Mouse (Mus musculus): ENCODE results near the gene Ncstn. TPM values are rescaled to one million over a fixed set of nuclear protein-coding genes. Genes with fewer than 3 reads are reported as not detected.
A peak's percentile ranks its signal among the peaks of the same experiment; 100 is the strongest.

Ncstn gene
- total RNA-seq (2014; rRNA removed) (61.9 and 73.1 TPM in 2 replicates), polyA plus RNA-seq (2015; fragmentation: Nextera tagmentation; extraction: Ambion mirVana) (77.1 and 93.9 TPM in 2 replicates)

DNA sequence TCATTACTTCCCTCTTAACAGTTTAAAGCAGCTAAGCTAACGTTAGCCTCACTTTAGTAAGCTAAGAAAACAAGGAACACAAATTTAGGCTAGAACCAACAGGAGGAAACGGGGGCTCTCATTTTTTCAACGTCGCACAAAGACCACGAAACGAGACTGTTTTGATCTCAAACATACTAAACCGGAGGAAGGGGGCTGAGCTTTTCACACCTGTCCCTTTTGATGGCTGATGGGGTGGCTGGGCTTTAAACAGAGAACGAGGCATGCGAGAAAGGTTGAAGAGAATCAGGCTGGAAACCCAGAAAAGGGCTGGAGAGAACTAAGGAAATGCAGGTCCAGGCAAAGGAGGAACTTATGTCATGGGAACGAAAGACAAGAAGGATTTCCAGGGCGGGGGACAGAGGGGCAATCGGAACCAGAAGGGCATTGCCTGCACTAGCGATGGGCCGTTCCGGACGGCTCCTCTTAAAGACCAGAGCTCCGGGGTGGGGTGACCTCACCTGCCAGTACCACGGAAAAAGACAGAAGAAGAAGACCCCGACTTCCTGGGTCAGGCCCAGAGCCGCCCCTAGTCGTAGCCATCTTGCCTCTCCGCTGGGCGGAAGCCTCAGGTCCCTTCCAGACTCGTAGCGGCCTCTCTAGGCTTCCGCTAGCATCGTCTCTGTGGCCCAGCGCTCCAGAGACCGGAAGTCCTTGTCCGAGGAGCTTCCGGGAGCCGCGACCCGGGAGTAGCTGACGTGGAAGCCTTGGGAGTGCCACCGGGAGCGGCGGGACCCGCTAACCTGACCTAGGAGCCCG, at the start of gene Ncstn, which contains the start of gene Copa:
Gene Ncstn, minus strand, starts transcription at position 695 of the 798 bp plus-strand sequence.
Gene Copa, plus strand, starts transcription at position 429 of the 798 bp plus-strand sequence.
- DNase-seq, result peak; percentile 96
- Histone ChIP-seq H3K9me3 (ENCODE audit: low read length) (no peaks in the 10 kb centered on the region), H3K4me1 (ENCODE audit: insufficient read depth) (peaks cover 11% of the 10 kb centered on the region), H3K27me3 (ENCODE audit: insufficient read depth, low read length) (no peaks in the 10 kb centered on the region), H3K4me3 (ENCODE audit: low read depth, low read length) (peak within 1 kb of the TSS; percentile 65), H3K4me2 (ENCODE audit: low read depth) (peak within 1 kb of the TSS; percentile 74), H3K27ac (ENCODE audit: low read depth, low read length) (peak within 1 kb of the TSS; percentile 87), H3K9ac (peak within 1 kb of the TSS; percentile 68), H3K36me3 (ENCODE audit: insufficient read depth) (peaks cover 15% of the 10 kb centered on the region)
- peak; percentile 99 for ATAC-seq
- TF ChIP-seq CTCF (IDR thresholded peaks at IDR 0.05; ENCODE audit: low read depth), result peak; percentile 65
- under 1% methylated on average over 40 of the region's 40 CpGs for WGBS

DNA sequence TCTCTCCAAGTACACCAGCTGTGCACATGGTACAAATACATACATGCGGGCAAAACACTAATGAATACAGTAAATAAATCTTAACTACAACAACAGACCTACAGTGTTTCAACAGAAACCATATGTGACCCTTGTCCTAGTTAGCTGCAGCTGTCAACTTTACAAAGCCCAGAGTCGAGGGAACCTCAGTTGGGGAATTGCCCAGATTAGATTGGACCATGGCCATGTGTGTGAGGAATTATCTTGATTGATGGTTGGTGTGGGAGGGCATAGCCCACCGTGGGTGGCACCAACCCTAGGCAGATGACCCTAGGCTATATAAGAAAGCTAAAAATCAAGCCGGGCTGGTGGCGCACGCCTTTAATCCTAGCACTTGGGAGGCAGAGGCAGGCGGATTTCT, 49.7 kb upstream of the Ncstn start:
- Histone ChIP-seq H3K9me3 (ENCODE audit: low read length) (no peaks in the 10 kb centered on the region), H3K27me3 (ENCODE audit: insufficient read depth, low read length) (no peaks in the 10 kb centered on the region), H3K9ac (no peak overlapping the region), H3K36me3 (ENCODE audit: insufficient read depth) (peaks cover 60% of the 10 kb centered on the region), H3K4me3 (ENCODE audit: low read depth, low read length) (no peak overlapping the region), H3K4me2 (ENCODE audit: low read depth) (no peak overlapping the region), H3K27ac (ENCODE audit: low read depth, low read length) (no peak overlapping the region), H3K4me1 (ENCODE audit: insufficient read depth) (peaks cover 5% of the 10 kb centered on the region)
- ATAC-seq, result no peak
- no peak for TF ChIP-seq CTCF (IDR thresholded peaks at IDR 0.05; ENCODE audit: low read depth)
- no peak for DNase-seq
- 82% methylated on average over 7 of the region's 7 CpGs for WGBS

DNA sequence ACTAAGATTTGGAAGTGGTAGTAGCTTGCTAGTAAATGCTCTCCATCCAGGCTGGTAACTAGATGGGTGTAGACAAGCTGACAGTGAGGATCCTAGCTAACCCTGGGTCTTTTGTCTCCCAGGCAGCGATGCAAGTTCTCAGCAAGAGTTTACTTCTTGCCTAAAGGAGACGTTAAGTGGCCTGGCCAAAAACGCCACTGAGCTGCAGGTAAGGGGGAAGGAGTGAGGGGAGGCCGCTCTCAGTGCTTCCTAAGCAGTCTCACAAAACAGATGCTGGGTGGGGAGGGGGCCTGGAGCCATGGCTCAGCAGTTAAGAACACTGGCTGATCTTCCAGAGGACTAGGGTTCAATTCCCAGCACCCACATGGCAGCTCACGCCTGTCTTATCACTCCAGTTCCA, 47.2 kb upstream of the Ncstn start:
- WGBS, result 96% methylated on average over 5 of the region's 5 CpGs
- DNase-seq, result no peak
- Histone ChIP-seq H3K36me3 (ENCODE audit: insufficient read depth) (peaks cover 52% of the 10 kb centered on the region), H3K27ac (ENCODE audit: low read depth, low read length) (no peak overlapping the region), H3K9me3 (ENCODE audit: low read length) (no peaks in the 10 kb centered on the region), H3K4me2 (ENCODE audit: low read depth) (no peak overlapping the region), H3K4me3 (ENCODE audit: low read depth, low read length) (no peak overlapping the region), H3K4me1 (ENCODE audit: insufficient read depth) (peaks cover 8% of the 10 kb centered on the region), H3K9ac (no peak overlapping the region), H3K27me3 (ENCODE audit: insufficient read depth, low read length) (no peaks in the 10 kb centered on the region)
- TF ChIP-seq CTCF (IDR thresholded peaks at IDR 0.05; ENCODE audit: low read depth), result no peak
- no peak for ATAC-seq

DNA sequence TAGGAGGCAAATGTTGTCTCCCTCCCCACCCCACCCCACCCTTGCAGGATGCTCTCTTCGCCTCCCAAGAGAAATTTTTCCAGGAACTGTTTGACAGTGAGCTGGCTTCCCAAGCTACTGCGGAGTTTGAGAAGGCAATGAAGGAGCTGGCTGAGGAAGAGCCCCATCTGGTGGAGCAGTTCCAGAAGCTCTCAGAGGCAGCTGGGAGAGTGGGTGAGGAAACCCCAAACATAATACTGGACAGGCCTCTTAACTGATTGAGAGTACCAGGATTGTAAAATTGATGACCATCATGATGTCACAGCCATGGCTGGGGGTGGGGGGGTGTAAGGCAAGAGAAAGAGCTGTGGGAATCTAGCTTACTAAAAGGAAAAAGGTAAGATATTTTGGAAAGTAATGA, 46.5 kb upstream of the Ncstn start:
- peaks cover 46% of the 10 kb centered on the region for H3K36me3 ChIP-seq (ENCODE audit: insufficient read depth)
- H3K9ac ChIP-seq, result no peak overlapping the region
- H3K4me2 ChIP-seq (ENCODE audit: low read depth), result no peak overlapping the region
- peaks cover 8% of the 10 kb centered on the region for H3K4me1 ChIP-seq (ENCODE audit: insufficient read depth)
- H3K4me3 ChIP-seq (ENCODE audit: low read depth, low read length), result no peak overlapping the region
- peak; percentile 57 for TF ChIP-seq CTCF (IDR thresholded peaks at IDR 0.05; ENCODE audit: low read depth)
- H3K9me3 ChIP-seq (ENCODE audit: low read length), result no peaks in the 10 kb centered on the region
- no peaks in the 10 kb centered on the region for H3K27me3 ChIP-seq (ENCODE audit: insufficient read depth, low read length)
- ATAC-seq, result no peak
- no peak overlapping the region for H3K27ac ChIP-seq (ENCODE audit: low read depth, low read length)
- 59% methylated on average over 2 of the region's 2 CpGs for WGBS
- DNase-seq, result peak; percentile 42

DNA sequence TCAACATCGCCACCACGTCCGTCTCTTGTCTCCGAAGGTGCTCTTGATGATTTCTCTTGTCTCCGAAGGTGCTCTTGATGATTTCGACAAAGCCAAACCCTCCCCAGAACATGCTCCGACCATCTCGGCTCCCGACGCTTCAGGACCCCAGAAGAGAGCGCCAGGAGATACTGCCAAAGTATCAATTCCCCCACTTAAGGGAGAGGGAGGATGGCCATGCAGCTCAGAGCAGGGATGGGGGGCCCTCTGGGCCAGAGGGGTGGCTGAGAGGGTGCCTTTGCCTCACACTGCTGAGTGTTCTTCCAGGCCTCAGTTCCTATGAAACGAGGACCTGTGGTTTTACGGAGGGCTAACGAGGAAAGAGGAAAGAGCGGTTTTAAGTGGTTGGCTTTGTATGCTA, 46.0 kb upstream of the Ncstn start:
- no peak overlapping the region for H3K4me2 ChIP-seq (ENCODE audit: low read depth)
- no peak for DNase-seq
- H3K4me3 ChIP-seq (ENCODE audit: low read depth, low read length), result no peak overlapping the region
- no peak for ATAC-seq
- no peak for TF ChIP-seq CTCF (IDR thresholded peaks at IDR 0.05; ENCODE audit: low read depth)
- WGBS, result 91% methylated on average over 15 of the region's 15 CpGs
- no peak overlapping the region for H3K9ac ChIP-seq
- peaks cover 42% of the 10 kb centered on the region for H3K36me3 ChIP-seq (ENCODE audit: insufficient read depth)
- H3K4me1 ChIP-seq (ENCODE audit: insufficient read depth), result peaks cover 8% of the 10 kb centered on the region
- H3K27me3 ChIP-seq (ENCODE audit: insufficient read depth, low read length), result no peaks in the 10 kb centered on the region
- H3K27ac ChIP-seq (ENCODE audit: low read depth, low read length), result no peak overlapping the region
- no peaks in the 10 kb centered on the region for H3K9me3 ChIP-seq (ENCODE audit: low read length)

DNA sequence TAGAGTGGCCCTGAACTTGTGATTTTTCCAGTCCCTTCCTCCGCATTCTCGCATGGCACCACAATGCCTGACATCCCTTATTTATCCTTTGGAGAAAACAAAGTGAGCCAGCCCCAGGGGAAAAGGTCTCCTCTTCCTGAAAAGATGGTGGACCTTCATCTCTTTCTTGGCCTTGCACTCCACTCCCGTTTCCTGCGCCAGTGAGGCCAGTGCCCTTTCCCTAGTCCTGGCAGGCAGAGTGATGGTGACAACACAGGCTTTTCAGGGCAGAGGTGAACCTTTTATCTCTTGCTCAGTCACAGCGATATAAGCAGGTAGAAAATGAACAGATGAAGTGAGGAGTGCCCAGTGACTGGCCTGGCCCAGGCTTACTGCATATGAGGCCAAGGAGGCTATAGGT, 44.9 kb upstream of the Ncstn start:
- Histone ChIP-seq H3K4me1 (ENCODE audit: insufficient read depth) (peaks cover 8% of the 10 kb centered on the region), H3K36me3 (ENCODE audit: insufficient read depth) (peaks cover 44% of the 10 kb centered on the region), H3K9me3 (ENCODE audit: low read length) (no peaks in the 10 kb centered on the region), H3K9ac (peak overlapping the region; percentile 75), H3K27me3 (ENCODE audit: insufficient read depth, low read length) (no peaks in the 10 kb centered on the region), H3K4me2 (ENCODE audit: low read depth) (peak overlapping the region; percentile 80), H3K27ac (ENCODE audit: low read depth, low read length) (no peak overlapping the region), H3K4me3 (ENCODE audit: low read depth, low read length) (peak overlapping the region; percentile 89)
- no peak for TF ChIP-seq CTCF (IDR thresholded peaks at IDR 0.05; ENCODE audit: low read depth)
- DNase-seq (no peak), ATAC-seq (no peak)
- 46% methylated on average over 5 of the region's 5 CpGs for WGBS

All from forebrain, postnatal 0 days (tissue).